In the genomic region with DNA sequence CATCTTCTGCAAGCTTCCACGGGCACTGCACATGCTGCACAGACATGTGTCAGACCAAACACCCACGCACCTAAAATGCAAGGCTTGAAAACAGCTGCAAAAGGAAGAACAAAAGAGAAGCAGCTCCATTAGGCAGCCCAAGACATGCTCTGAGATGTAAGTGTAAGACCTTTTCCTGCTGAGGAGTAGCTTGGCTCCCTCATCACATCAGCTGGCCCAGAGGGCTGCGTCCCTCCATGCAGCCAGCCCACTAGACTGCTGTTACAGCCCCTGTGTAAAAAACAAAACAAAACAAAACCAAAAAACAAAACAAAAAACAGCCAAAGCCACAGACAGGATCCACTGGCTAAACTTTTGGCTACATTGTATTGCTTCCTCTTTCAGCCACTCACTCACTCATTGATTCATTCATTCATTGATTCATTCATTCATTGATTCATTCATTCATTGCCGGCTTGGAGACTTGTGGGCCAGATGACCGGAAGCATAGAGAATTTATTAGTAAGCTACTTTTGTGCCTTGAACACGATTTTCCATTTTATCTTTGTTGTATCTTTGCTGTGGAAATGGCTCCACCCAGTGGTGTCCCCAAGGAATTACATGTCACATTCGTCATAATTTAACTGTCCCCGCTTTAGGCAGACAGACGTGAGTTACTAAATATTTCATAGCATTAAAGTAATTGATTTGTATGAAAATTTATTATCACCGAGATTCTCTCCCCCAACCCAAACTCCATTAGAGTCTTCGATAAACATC, we compare ENCODE assay signal across 9 mouse cellular contexts.
A peak's percentile ranks its signal among the peaks of the same experiment; 100 is the strongest.
DNase-seq lines count a peak whose midpoint lies in the region; ATAC-seq and TF ChIP-seq lines count a peak whose summit lies in the region.
"Had no signal": no experiment of that assay in that cellular context is flagged by ENCODE, and none has a peak within 500 bp of the region (broad histone marks: within the 10 kb centered on the region; RNA-seq: fewer than 3 reads in every experiment).

No protein-coding gene starts in this region.

- no peaks in the 10 kb centered on the region for H3K4me1 ChIP-seq in intestine, embryonic 14.5 days (replicated peaks; ENCODE audit: control insufficient read depth, insufficient read depth, low read length)
- no peaks in the 10 kb centered on the region for H3K4me1 ChIP-seq in intestine, embryonic 16.5 days (ENCODE audit: control insufficient read depth, insufficient read depth, low read length)
- H3K4me1 ChIP-seq in E14TG2a.4 (replicated peaks; ENCODE audit: low read depth, low read length), result peaks cover 7% of the 10 kb centered on the region
- H3K4me1 ChIP-seq in forebrain, embryonic 14.5 days (ENCODE audit: control insufficient read depth, insufficient read depth, low read length), result no peaks in the 10 kb centered on the region

- no peak overlapping the region for H3K9ac ChIP-seq in intestine, embryonic 14.5 days (ENCODE audit: low read length)
- no peak overlapping the region for H3K9ac ChIP-seq in intestine, embryonic 16.5 days (ENCODE audit: low read depth, low read length)
- H3K9ac ChIP-seq in forebrain, embryonic 14.5 days (ENCODE audit: low read length), result no peak overlapping the region

- H3K4me3 ChIP-seq in intestine, embryonic 14.5 days (ENCODE audit: low read depth, low read length), result no peak overlapping the region
- H3K4me3 ChIP-seq in intestine, embryonic 16.5 days (ENCODE audit: low read length), result no peak overlapping the region
- no peak overlapping the region for H3K4me3 ChIP-seq in E14TG2a.4 (replicated peaks; ENCODE audit: low read length)
- H3K4me3 ChIP-seq in forebrain, embryonic 14.5 days (ENCODE audit: low read depth, low read length), result no peak overlapping the region

- 21% methylated on average over 11 of the region's 11 CpGs for WGBS in intestine, embryonic 14.5 days
- WGBS in intestine, embryonic 16.5 days, result 21% methylated on average over 11 of the region's 11 CpGs
- WGBS in forebrain, embryonic 14.5 days, result 20% methylated on average over 11 of the region's 11 CpGs

- no peak overlapping the region for H3K27ac ChIP-seq in intestine, embryonic 14.5 days (ENCODE audit: low read depth)
- H3K27ac ChIP-seq in intestine, embryonic 16.5 days (ENCODE audit: low read length), result no peak overlapping the region
- H3K27ac ChIP-seq in forebrain, embryonic 14.5 days (ENCODE audit: low read depth, low read length), result no peak overlapping the region
- H3K27ac ChIP-seq: macrophage had no signal

- peak; percentile 73 for TF ChIP-seq CTCF in E14TG2a.4 (conservative IDR thresholded peaks at IDR 0.05; ENCODE audit: low read length)

- H3K9me3 ChIP-seq in intestine, embryonic 14.5 days (ENCODE audit: control insufficient read depth, low read length), result no peaks in the 10 kb centered on the region
- no peaks in the 10 kb centered on the region for H3K9me3 ChIP-seq in intestine, embryonic 16.5 days (ENCODE audit: control insufficient read depth, low read length)
- peaks cover 8% of the 10 kb centered on the region; the same call in 1 of the 2 replicates for H3K9me3 ChIP-seq in E14TG2a.4 (ENCODE audit: low read length)
- no peaks in the 10 kb centered on the region for H3K9me3 ChIP-seq in forebrain, embryonic 14.5 days (replicated peaks; ENCODE audit: control insufficient read depth, low read length)

- no peak overlapping the region for H3K4me2 ChIP-seq in intestine, embryonic 14.5 days (ENCODE audit: low read length)
- H3K4me2 ChIP-seq in intestine, embryonic 16.5 days (ENCODE audit: low read depth, low read length), result no peak overlapping the region
- no peak overlapping the region for H3K4me2 ChIP-seq in forebrain, embryonic 14.5 days (ENCODE audit: low read length)

- H3K27me3 ChIP-seq in intestine, embryonic 14.5 days (replicated peaks; ENCODE audit: control insufficient read depth, insufficient read depth, low read length), result no peaks in the 10 kb centered on the region
- H3K27me3 ChIP-seq in intestine, embryonic 16.5 days (replicated peaks; ENCODE audit: control insufficient read depth, insufficient read depth, low read length), result no peaks in the 10 kb centered on the region
- H3K27me3 ChIP-seq in E14TG2a.4 (ENCODE audit: insufficient read depth, low read length), result no peaks in the 10 kb centered on the region
- H3K27me3 ChIP-seq in forebrain, embryonic 14.5 days (replicated peaks; ENCODE audit: control insufficient read depth, insufficient read depth, low read length), result no peaks in the 10 kb centered on the region

- DNase-seq in intestine, embryonic 14.5 days (ENCODE audit: low spot score), result peak; percentile 83
- DNase-seq in brain, adult 2 months (ENCODE audit: low read depth, low spot score), result peak; percentile 64
- peak; percentile 78 for DNase-seq in forebrain, embryonic 14.5 days (ENCODE audit: low spot score)
- peak; percentile 71 to 77 for DNase-seq in kidney, postnatal 4 days
- DNase-seq in lung, postnatal 36 days, result peak; percentile 47
- DNase-seq in yolk sac, embryonic 10.5 days (ENCODE audit: low spot score), result peak; percentile 40

- H3K36me3 ChIP-seq in intestine, embryonic 14.5 days (ENCODE audit: control insufficient read depth, insufficient read depth, low read length), result no peaks in the 10 kb centered on the region
- no peaks in the 10 kb centered on the region for H3K36me3 ChIP-seq in intestine, embryonic 16.5 days (ENCODE audit: control insufficient read depth, insufficient read depth, low read length)
- no peaks in the 10 kb centered on the region for H3K36me3 ChIP-seq in E14TG2a.4 (ENCODE audit: insufficient read depth, low read length)
- no peaks in the 10 kb centered on the region for H3K36me3 ChIP-seq in forebrain, embryonic 14.5 days (ENCODE audit: control insufficient read depth, insufficient read depth, low read length)

- no peak for ATAC-seq in intestine, embryonic 14.5 days (replicated peaks; ENCODE audit: low FRiP score, low TSS enrichment, low read depth)
- no peak for ATAC-seq in intestine, embryonic 16.5 days
- ATAC-seq in forebrain, embryonic 14.5 days, result peak; percentile 20; the same call in 1 of the 2 replicates
